Mouse (Mus musculus): ENCODE results near the gene Oog1. TPM values are rescaled to one million over a fixed set of nuclear protein-coding genes. Genes with fewer than 3 reads are reported as not detected.
"Not testable (repeated sequence)": the region's sequence is repeated elsewhere in the genome, so short reads cannot be mapped to it uniquely, and the experiment has no call there.

The Oog1 gene
- not detected in 2 replicates for polyA plus RNA-seq (2012; rRNA removed)

- DNase-seq (ENCODE audit: low read depth, low spot score) = not testable (repeated sequence)
- 66% methylated on average over 1 of the region's 2 CpGs for WGBS
These were observed at the start of gene Oog1 for GRCm38 (mm10) chr12:87602388-87602787. Oog1 (plus strand) TSS chr12:87602688.

DNA sequence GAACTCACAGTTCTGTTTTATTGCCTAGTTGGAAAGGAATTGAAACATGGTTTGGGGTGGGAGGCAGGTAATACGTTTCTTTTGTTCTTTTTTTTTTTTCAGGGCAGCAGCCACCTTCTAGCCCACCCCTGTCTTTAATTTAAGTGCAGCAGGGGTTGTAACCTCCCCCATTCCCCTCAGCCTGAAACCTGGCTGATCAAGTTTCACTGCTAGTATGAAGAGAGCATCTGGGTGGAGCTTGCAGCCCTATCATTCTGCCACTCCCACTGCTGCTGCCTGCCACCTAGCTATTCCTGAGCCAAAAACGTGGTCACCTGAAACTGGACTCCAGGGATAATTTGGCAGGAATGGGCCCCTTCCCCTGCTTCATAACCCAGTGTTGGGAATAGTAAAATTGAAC, 1.1 kb upstream of the Oog1 start:
- DNase-seq (ENCODE audit: low read depth, low spot score) = not testable (repeated sequence)
- 2% methylated on average over 2 of the region's 2 CpGs for WGBS

GRCm38 (mm10) chr12:87618569-87618968, 16.1 kb downstream of the Oog1 start, which contains the start of gene Gm4027:
Gm4027 (plus strand) TSS chr12:87618869.
- DNase-seq (ENCODE audit: low read depth, low spot score) = not testable (repeated sequence)
- 86% methylated on average over 6 of the region's 7 CpGs for WGBS

DNA sequence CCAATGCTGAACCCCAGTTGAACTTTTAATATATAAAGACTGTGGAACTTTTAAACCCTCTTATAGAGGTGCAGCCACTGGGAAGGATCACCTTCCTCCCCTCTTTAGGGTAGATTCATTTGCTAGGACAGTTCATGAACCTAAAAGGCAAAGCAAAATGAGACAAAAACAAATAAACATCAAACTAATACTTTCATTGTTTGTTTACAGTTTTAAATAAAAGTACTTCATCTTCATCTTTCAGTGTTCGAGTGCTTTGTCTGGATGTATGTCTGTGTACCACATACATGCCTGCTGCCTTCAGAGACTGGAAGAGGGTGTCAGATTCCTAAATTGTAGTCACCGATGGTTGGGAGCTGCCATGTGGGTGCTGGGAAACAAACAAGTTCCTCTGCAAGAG, 42.0 kb downstream of the Oog1 start, which contains the start of gene Gm16381:
Gm16381 (minus strand) TSS at position 101 of the 400 bp plus-strand sequence.
- DNase-seq (ENCODE audit: low read depth, low spot score) = not testable (repeated sequence)
- 84% methylated on average over 2 of the region's 2 CpGs for WGBS

DNA sequence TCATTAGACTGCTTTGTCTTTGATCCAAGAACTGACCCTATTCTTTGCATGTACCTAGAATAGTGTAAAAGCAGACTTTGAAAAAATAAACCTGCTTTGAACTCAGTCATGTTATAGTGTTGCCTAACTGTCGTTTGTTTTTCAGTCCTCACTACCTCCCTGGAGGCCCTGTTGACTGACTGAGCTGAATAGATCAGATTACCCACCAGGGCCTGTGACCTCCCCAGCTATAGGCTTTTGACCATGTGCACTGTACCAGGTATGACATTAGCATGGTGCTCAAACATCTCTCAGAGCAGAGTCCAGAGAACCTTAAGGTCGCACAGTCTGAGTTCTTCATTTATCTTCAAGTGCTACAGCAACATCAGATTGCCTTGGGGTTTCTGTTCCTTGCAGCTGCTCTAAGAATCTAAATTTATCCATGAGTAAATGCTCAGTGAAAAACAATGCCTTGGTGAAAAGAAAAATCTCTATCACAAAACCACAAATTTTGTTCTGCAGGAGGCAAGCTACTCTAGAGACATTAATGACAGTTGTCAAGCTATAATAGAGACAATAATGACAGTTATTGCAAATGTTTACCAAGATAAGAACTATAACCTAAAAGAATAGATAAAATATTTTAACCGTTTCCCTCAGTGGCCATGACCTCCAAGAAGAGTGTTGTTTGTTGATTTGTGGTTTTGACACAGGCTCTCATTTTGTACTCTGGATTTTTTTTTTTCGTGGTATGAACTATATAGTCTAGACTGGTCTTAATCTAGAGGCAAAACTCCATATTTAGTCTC, 50.6 kb downstream of the Oog1 start:
- WGBS = 44% methylated on average over 2 of the region's 4 CpGs
- not testable (repeated sequence) for DNase-seq (ENCODE audit: low read depth, low spot score)

Other genes with a start within 250 kb of the Oog1 start
- gene Sptlc2, start 214.3 kb upstream of the Oog1 start, polyA plus RNA-seq (2012; rRNA removed) = 39.2 and 49.1 TPM in 2 replicates
- 21.4 and 21.7 TPM in 2 replicates for gene Slirp, start 158.8 kb upstream of the Oog1 start, polyA plus RNA-seq (2012; rRNA removed)
- gene Alkbh1, start 158.7 kb upstream of the Oog1 start, polyA plus RNA-seq (2012; rRNA removed) = 11.6 and 12.7 TPM in 2 replicates
- gene Snw1, start 130.4 kb upstream of the Oog1 start, polyA plus RNA-seq (2012; rRNA removed) = 8.9 and 9.9 TPM in 2 replicates
- gene Gm5788, start 108.0 kb upstream of the Oog1 start, polyA plus RNA-seq (2012; rRNA removed) = not detected in 2 replicates
- gene Gm8300, start 88.4 kb upstream of the Oog1 start, polyA plus RNA-seq (2012; rRNA removed) = not detected in 2 replicates
- not detected in 2 replicates for gene Gm4027, start 16.2 kb downstream of the Oog1 start, polyA plus RNA-seq (2012; rRNA removed)
- not detected in 2 replicates for gene Gm16381, start 41.9 kb downstream of the Oog1 start, polyA plus RNA-seq (2012; rRNA removed)
- gene Gm21319, start 173.1 kb downstream of the Oog1 start, polyA plus RNA-seq (2012; rRNA removed) = not detected in 2 replicates
- gene Gm21936, start 192.8 kb downstream of the Oog1 start, polyA plus RNA-seq (2012; rRNA removed) = not detected in 2 replicates
- gene BB287469, start 213.9 kb downstream of the Oog1 start, polyA plus RNA-seq (2012; rRNA removed) = not detected in 2 replicates
- not detected in 2 replicates for gene Gm2001, start 239.7 kb downstream of the Oog1 start, polyA plus RNA-seq (2012; rRNA removed)

Data from large intestine, adult 2 months (tissue).